Mouse (Mus musculus) heart, postnatal 10 days (tissue): ENCODE data around the gene Slc10a7. TPM values are rescaled to one million over a fixed set of nuclear protein-coding genes. Genes with fewer than 3 reads are reported as not detected.

Experiments used
- DNase-seq, 2 experiments: peaks; one replicate each; pipeline ENCODE4 v3.0.0; 2021
- intact Hi-C: fragments of 180-260 bp; cut with DNase I; formaldehyde crosslinking; loops from one replicate; pipeline ENCODE4 v1.15.1; 2025
- total RNA-seq, 2 experiments: library from RNA; stranded (reverse); gene quantifications; 2 replicates each; pipeline ENCODE4 v1.2.3; 2021

The Slc10a7 gene
- total RNA-seq, 2 experiments from 2014 or later, result 10.7 to 11.7 TPM

- DNase-seq, result no peak
These were observed 262.1 kb downstream of the Slc10a7 start for GRCm38 (mm10) chr8:78771256-78771655.

DNA sequence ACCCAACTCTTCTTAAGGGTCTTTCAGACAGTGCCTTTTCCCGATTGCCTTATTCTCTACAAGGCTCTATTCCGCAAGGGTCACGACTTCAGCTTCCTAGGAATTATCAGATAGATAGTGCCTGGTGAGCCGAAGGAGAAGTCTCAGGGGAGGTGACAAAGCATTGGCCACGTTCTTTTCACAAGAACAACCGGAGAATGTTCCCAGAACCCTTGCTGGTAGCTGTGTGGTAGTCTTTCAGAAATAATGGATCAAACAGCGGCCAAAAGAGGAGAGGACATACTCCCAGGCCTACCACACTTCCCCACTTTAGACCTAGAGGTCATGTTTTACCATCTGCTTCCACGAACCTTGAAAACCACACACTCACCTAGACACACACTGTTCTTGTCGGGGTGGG is 267.7 kb downstream of the Slc10a7 start:
- no peak for DNase-seq
- intact Hi-C loops, result no loop called here

More at GRCm38 (mm10) chr8:78771256-78771655, 262.1 kb downstream of the Slc10a7 start:
- intact Hi-C loops, result no loop called here

Other genes starting within 250 kb of the Slc10a7 start
- not detected for gene Pou4f2, start 72.7 kb upstream of the Slc10a7 start, total RNA-seq
- gene Rbmxl1, start 448 bp upstream of the Slc10a7 start, total RNA-seq, result 10 to 100 TPM; 32.5 to 35.8 TPM